Mouse (Mus musculus): ENCODE measurements around the gene Rpl36al.

DNA sequence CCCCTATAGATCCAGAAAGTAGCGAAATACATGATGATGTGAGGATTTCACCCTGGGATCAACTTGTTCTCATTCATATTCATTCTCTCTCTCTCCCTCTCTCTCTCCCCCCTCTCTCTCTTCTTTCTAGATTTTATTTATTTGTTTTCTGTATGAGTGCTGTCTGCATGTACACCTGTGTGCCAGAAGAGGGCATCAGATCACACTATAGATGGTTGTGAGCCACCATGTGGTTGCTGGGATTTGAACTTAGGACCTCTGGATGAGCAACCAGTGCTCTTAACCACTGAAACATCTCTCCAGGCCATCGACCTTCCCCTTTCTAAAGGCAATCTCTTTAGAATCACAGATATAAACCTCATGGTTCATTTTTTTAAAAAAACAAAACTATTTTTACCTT, 24.6 kb upstream of the Rpl36al start:
- no peak for TF ChIP-seq GATA1 (IDR thresholded peaks at IDR 0.05; ENCODE audit: borderline replicate concordance, low read length)
- no peak for TF ChIP-seq FLI1 (IDR thresholded peaks at IDR 0.05; ENCODE audit: low read length)
